Mouse (Mus musculus): ENCODE data around the gene Spata6.

Spata6 gene

GRCm38 (mm10) chr4:111720662-111721003 is 849 bp downstream of the Spata6 start:
- Histone ChIP-seq H3K27me3 (ENCODE audit: control insufficient read depth, insufficient read depth, low read length, poor library complexity, severe bottlenecking) (no peaks in the 10 kb centered on the region), H3K36me3 (ENCODE audit: control insufficient read depth, insufficient read depth, low read length, poor library complexity, severe bottlenecking) (no peaks in the 10 kb centered on the region)
- no peak for DNase-seq (ENCODE audit: low read depth, low spot score)

GRCm38 (mm10) chr4:111721121-111721840 is 1.5 kb downstream of the Spata6 start:
- peak; percentile 70 for DNase-seq (ENCODE audit: low read depth, low spot score)
- Histone ChIP-seq H3K27me3 (ENCODE audit: control insufficient read depth, insufficient read depth, low read length, poor library complexity, severe bottlenecking) (no peaks in the 10 kb centered on the region), H3K36me3 (ENCODE audit: control insufficient read depth, insufficient read depth, low read length, poor library complexity, severe bottlenecking) (no peaks in the 10 kb centered on the region)

GRCm38 (mm10) chr4:111737551-111737950 is 17.8 kb downstream of the Spata6 start:
- H3K27me3 ChIP-seq (ENCODE audit: control insufficient read depth, insufficient read depth, low read length, poor library complexity, severe bottlenecking): no peaks in the 10 kb centered on the region
- no peak for DNase-seq (ENCODE audit: low read depth, low spot score)
- no peaks in the 10 kb centered on the region for H3K36me3 ChIP-seq (ENCODE audit: control insufficient read depth, insufficient read depth, low read length, poor library complexity, severe bottlenecking)

- DNase-seq (ENCODE audit: low read depth, low spot score): no peak
- Histone ChIP-seq H3K36me3 (ENCODE audit: control insufficient read depth, insufficient read depth, low read length, poor library complexity, severe bottlenecking) (no peaks in the 10 kb centered on the region), H3K27me3 (ENCODE audit: control insufficient read depth, insufficient read depth, low read length, poor library complexity, severe bottlenecking) (no peaks in the 10 kb centered on the region)
Measured at GRCm38 (mm10) chr4:111780533-111780932, 60.7 kb downstream of the Spata6 start.

GRCm38 (mm10) chr4:111799892-111800291 is 80.1 kb downstream of the Spata6 start:
- Histone ChIP-seq H3K27me3 (ENCODE audit: control insufficient read depth, insufficient read depth, low read length, poor library complexity, severe bottlenecking) (no peaks in the 10 kb centered on the region), H3K36me3 (ENCODE audit: control insufficient read depth, insufficient read depth, low read length, poor library complexity, severe bottlenecking) (no peaks in the 10 kb centered on the region)
- no peak for DNase-seq (ENCODE audit: low read depth, low spot score)

- peak; percentile 7 for DNase-seq (ENCODE audit: low read depth, low spot score)
- no peaks in the 10 kb centered on the region for H3K27me3 ChIP-seq (ENCODE audit: control insufficient read depth, insufficient read depth, low read length, poor library complexity, severe bottlenecking)
- no peaks in the 10 kb centered on the region for H3K36me3 ChIP-seq (ENCODE audit: control insufficient read depth, insufficient read depth, low read length, poor library complexity, severe bottlenecking)
Measured at GRCm38 (mm10) chr4:111803164-111803563, 83.4 kb downstream of the Spata6 start.

GRCm38 (mm10) chr4:111817478-111817877 is 97.7 kb downstream of the Spata6 start:
- H3K36me3 ChIP-seq (ENCODE audit: control insufficient read depth, insufficient read depth, low read length, poor library complexity, severe bottlenecking): no peaks in the 10 kb centered on the region
- H3K27me3 ChIP-seq (ENCODE audit: control insufficient read depth, insufficient read depth, low read length, poor library complexity, severe bottlenecking): no peaks in the 10 kb centered on the region
- no peak for DNase-seq (ENCODE audit: low read depth, low spot score)

- Histone ChIP-seq H3K36me3 (ENCODE audit: control insufficient read depth, insufficient read depth, low read length, poor library complexity, severe bottlenecking) (no peaks in the 10 kb centered on the region), H3K27me3 (ENCODE audit: control insufficient read depth, insufficient read depth, low read length, poor library complexity, severe bottlenecking) (no peaks in the 10 kb centered on the region)
- DNase-seq (ENCODE audit: low read depth, low spot score): no peak
Measured at GRCm38 (mm10) chr4:111838882-111839281, 119.1 kb downstream of the Spata6 start.

GRCm38 (mm10) chr4:111852626-111853025 is 132.8 kb downstream of the Spata6 start:
- H3K27me3 ChIP-seq (ENCODE audit: control insufficient read depth, insufficient read depth, low read length, poor library complexity, severe bottlenecking): no peaks in the 10 kb centered on the region
- DNase-seq (ENCODE audit: low read depth, low spot score): no peak
- H3K36me3 ChIP-seq (ENCODE audit: control insufficient read depth, insufficient read depth, low read length, poor library complexity, severe bottlenecking): no peaks in the 10 kb centered on the region

GRCm38 (mm10) chr4:111866701-111867100 is 146.9 kb downstream of the Spata6 start:
- no peaks in the 10 kb centered on the region for H3K36me3 ChIP-seq (ENCODE audit: control insufficient read depth, insufficient read depth, low read length, poor library complexity, severe bottlenecking)
- DNase-seq (ENCODE audit: low read depth, low spot score): no peak
- H3K27me3 ChIP-seq (ENCODE audit: control insufficient read depth, insufficient read depth, low read length, poor library complexity, severe bottlenecking): no peaks in the 10 kb centered on the region

GRCm38 (mm10) chr4:111867743-111868401 is 148.1 kb downstream of the Spata6 start:
- Histone ChIP-seq H3K27me3 (ENCODE audit: control insufficient read depth, insufficient read depth, low read length, poor library complexity, severe bottlenecking) (no peaks in the 10 kb centered on the region), H3K36me3 (ENCODE audit: control insufficient read depth, insufficient read depth, low read length, poor library complexity, severe bottlenecking) (no peaks in the 10 kb centered on the region)

More at GRCm38 (mm10) chr4:111867743-111868401, 148.1 kb downstream of the Spata6 start:
- no peak for DNase-seq (ENCODE audit: low read depth, low spot score)

Data from splenic B cell, adult 2 months (primary cell).